Mouse (Mus musculus) mouse embryonic stem cell (cell line): ENCODE measurements around the gene Ripor2.
"Not testable (repeated sequence)": the region's sequence is repeated elsewhere in the genome, so short reads cannot be mapped to it uniquely, and the experiment has no call there.

ENCODE experiments used
- in situ Hi-C, 2 experiments: fragments of 300-500 bp; cut with MboI; formaldehyde crosslinking; loops; 1 replicate in 1 of 2; 3 replicates in 1 of 2; pipeline ENCODE4 v1.14.3; 2019 to 2020; ENCODE audit warnings: low sequenced_read_pairs in 2 of 2, low pct_unique_long_range_greater_than_20kb in 1 of 2, mixed read lengths in 1 of 2; ENCODE audit not compliant: unreplicated experiment in 1 of 2

The Ripor2 gene

DNA sequence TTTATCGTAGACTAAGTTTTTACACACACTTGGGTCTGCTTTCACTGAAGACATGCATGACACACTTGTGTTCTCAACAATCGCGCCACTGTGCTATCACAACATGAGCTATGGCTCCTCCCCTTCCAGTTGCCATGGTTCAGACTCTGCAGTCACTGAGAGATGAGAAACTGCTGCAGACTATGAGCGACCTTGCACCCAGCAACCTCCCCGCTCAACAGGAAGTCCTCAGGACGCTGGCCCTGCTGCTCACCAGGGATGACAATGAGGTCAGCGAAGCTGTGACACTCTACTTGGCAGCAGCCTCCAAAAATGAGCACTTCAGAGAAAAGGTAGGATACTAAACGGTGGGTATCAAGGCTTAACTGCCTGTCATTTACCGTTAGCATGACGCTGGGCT, 139.5 kb downstream of the Ripor2 start:
- in situ Hi-C loops, result no loop called here

DNA sequence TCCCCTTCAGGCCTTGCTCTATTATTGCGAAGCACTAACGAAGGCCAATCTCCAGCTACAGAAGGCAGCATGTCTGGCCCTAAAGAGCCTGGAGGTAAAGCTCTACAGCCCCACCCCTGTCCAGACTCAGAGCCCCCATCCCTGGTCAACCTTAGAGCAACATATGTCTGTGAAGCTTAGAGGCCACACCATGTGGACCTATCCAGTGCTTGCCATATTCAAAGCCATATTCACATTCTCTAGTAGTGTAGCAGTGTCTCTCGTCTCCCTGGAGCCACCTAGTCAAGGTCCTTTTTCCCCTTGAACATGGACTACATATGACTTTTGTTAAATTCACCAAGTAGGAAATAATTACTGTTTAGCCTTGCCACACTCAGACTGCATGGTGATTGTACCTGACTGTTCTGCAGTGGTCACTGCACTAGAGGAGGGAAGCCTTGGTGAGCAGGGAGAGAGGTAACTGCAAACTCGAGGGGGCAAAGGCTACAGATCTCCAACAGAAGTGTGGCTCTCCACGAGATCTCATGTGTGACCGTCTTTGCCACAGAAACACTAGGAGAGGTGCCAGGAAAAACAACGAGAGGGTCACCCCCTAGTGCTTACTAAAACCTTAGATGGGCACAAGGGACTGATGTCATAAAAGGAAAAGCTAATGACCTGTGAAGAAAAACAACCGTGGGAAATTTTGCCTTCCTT, 141.9 kb downstream of the Ripor2 start:
- in situ Hi-C loops, result no loop called here

DNA sequence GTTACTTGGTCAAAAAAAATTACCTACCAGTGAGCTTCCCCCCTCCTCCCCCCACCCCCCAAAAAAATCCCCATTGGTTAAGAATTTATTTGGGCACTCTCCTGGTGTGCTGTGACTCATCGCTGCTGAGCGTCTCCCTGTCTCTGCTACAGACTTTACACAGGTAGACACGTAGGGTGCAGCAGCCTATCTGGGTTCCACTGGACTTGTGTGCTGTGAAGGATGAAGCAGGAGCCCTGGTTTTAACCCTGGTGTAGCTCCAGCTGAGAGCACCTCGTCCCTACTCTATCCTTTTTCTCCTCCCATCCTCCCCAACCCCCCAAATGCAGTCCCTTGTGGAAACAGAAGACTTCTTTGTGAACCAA, 142.4 kb downstream of the Ripor2 start:
- in situ Hi-C loops, result no loop called here

DNA sequence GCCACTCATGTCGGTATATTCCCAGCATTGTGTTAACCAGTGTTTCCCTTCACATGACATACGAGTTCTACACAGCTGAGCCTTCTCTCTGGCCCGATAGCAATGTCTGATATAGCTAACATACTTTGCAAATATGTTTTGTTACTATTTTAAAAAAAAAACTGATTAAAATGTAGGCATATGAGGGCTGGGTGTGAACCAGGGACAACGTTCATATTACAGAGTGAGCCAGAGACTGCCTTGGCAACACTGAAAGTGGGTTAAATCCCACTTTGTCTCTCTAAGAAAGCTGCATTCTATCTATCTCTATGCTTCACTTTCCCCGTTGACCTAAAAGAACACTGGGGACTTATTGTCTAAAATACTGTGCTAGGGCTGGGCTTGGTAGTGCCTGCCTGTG, 147.1 kb downstream of the Ripor2 start:
- in situ Hi-C loops, result no loop called here

DNA sequence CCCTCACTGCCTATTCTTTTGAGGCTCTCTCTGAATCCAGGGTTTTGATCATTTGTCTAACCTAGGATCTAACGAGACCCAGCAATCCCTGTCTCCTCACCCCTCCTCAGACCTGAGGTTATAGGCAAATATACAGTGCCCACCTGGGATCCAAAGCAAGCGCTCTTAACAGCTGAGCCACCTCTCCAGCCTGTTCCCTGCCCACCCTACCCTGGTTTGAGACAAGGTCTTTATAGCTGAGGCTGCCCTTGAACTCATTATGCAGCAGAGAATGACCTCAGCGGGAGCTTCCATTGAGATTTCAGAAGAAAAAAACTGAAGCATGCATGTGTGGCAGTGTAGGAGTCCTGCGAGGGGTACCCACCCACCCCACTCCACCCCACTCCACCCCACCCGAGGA, 152.5 kb downstream of the Ripor2 start:
- in situ Hi-C loops, result no loop called here

DNA sequence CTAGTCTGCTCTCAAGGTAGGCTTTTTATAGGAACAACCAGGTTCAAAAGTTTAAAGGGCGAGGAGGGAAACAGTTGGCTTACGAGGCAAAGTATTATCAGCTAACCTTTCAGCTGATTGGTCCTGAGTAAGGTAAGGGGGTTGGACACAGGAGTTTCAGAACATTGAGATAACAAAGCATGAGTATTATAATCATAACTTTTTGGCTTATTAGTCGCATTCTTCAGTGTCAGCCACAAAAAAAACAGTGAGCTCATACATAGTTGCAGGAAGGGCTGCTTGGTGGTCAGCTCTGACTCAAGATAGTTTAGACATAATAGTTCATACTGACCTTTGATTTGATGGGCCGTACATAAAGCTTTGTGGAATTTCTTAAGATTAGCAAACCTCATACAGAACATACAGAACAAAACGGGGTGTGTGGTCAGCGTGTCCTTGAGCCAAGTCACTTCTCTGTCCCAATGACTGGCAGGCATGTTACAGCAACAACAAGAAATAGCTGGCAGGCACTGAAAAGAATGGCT, 153.7 kb downstream of the Ripor2 start:
- in situ Hi-C loops, result no loop called here

DNA sequence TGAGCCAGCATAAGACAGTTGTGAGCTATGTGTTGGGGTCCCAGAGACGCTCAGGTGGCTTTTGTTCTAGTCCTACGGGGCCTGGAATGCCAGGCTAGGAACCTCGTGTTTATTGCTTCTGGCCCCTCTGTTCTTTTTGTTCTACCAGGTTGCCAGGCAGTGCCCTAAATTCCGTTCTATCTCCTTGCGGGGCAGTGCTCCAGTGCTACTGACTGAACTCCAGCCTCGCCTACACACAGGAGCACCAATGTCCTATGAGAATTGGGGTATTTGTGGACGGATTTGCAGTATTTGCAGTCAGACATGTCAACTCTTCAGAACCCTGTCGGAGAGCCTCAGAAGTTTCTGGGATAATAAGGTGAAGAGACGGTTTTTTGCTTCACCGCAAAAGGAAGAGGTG, 159.0 kb downstream of the Ripor2 start, which contains the start of gene Armh2:
Armh2 (plus strand) TSS at position 205 of the 400 bp plus-strand sequence.
- in situ Hi-C loops, result no loop called here

DNA sequence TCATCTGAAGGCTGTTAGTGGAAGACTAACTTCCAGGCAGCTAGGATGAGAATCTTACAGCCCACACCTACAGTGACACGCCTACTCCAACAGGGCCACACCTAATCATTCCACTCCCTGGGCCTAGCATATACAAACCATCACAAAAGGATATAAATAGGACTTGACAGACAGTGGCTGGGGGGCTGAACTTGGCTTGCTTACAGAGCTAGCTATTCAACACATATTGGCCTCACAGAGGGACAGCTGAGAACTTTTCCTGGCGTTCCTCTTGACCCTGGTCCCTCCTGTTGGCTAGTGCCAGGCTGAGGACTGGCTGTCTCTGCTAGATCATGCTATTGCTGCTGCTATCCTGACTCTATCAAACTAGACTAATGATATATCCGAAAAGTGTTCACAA, 165.8 kb downstream of the Ripor2 start:
- in situ Hi-C loops, result no loop called here

DNA sequence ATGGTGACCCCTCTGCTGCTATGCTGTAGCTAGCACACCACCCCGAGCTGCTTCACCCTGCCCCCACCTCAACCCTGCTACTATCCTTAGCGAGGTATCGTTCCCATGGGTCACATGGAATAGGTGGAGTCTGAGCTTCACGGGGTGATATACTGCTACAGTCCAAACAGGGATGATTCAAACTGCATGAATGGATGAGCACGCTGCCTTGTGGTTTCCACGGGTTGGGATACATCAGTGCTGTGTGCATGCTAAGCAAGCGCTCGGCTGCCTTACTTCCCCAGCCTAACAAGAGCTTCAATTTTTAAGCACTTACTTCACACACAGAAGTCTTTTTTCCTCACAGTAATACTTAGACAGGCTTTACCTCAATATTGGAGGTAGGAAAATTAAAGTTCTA, 168.8 kb downstream of the Ripor2 start:
- in situ Hi-C loops, result no loop called here

DNA sequence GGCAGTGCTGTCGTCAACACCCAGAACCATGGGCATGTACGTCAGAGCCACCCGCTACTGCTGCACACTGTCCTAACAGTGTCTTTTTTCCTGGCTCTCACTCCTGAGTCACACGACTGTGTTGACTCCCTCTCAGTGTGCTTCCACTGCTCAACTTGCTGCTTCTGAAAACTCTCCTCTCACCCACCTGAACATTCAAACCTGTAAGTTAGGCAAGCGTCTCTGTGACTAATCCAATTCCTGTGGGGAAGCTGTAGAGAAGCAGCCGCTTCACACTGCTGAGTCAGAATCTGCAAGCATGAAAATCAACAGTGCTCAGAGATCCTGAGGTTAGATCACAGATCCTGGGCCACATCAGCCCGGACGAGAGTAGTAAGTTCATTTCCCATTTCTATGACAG, 169.4 kb downstream of the Ripor2 start:
- in situ Hi-C loops, result no loop called here

DNA sequence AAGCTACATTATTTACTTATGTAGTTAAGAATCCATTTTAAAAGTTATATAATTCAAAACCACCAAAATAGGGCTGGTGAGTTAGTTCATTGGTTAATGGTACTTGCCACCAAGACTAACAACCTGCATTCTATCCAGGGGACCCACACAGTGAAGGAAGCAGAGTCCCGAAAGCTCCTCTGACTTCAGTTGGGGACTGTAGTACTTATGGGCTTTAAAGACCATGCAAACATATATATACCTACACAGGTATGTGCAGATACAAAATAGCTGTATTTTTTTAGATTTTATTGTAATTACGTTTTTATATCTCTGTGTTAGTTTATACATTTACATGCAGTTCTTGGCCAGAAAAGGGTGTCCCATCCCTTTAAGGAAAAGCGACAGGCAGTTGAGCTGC, 174.8 kb downstream of the Ripor2 start:
- in situ Hi-C loops, result no loop called here

DNA sequence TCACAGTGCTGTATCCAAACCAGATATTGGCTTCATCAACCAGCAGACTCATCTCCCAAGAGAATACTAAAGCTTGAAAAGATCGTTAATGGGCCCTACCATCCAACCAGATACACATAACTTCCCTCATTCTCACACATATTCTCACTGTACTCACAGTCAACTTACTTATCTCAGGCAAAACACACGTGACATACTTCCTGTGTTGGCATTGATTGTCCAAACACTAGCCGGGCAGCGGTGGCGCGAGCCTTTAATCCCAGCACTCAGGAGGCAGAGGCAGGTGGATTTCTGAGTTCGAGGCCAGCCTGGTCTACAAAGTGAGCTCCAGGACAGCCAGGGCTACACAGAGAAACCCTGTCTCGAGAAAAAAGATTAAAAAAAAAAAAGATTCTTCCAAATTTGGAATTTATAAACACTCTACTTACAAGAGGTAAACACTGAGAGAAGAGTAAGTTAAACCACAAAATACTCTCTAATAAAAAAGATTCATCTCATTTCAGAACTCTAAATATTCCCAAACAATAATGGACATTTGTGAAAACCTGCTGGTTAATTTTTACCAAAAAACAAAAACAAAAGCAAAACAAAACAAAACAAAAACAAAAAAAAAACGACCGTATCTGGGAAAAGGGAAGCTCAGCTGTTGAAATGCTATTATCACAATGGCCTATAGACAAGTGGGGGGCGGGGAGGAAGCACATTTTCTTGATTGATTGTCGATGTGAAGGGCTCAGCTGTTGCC, 176.0 kb downstream of the Ripor2 start:
- in situ Hi-C loops, result no loop called here

DNA sequence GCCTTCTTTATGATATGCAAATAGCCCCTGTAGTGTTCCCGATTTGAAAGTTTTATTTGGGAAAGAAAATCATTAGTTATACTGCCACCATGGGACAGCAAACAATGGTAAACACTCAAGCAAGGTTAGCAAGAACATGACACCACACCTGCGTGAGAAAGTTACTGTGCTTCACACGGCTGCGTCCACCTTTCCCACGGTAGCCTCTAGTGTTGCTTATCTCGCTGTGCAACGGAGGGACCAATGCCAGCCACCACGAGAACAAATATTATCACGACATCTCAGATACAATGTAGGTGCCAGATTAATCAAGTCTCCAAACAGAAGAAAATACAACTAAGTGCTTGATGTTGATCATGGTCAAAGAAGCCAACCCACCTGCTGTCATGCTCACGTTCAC, 177.5 kb downstream of the Ripor2 start:
- in situ Hi-C loops, result no loop called here

DNA sequence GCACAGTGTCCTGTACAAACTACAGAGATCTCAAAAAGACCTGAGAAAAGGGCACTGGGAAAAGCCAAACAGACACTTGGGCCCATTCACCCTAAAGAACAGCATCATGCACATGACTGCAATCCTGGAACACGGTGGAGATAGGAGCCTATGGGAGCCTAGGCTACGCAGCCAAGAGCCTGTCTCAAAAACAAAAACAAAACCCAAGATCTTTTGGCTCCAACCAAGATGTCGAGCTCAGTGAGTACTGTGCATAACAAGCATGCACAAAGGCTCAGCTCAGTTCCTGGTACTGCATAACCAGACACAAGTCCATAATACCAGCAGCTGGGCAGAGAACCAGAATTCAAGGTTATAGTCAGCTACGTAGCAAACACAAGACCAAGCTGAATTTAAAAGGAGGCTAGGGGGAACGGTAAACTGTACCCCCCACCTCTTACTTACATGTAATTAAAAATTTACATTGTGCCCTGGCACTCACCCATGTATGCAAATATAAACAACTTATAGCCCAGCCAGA, 178.4 kb downstream of the Ripor2 start:
- in situ Hi-C loops, result no loop called here

DNA sequence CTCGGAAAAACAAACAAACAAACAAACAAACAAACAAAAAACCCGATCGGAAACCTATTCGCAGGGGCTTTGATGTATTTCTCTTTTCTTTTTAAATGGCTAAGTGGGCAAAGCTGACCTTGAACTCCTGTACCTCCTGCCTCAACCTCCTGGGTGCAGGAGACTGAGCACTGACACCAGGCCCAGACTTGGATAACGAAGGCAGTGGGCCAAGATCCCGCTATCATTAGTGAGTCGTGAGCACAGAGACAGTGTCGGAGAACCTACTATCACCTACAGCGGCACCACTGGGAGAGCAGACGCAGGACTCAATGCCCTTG, 179.1 kb downstream of the Ripor2 start:
- in situ Hi-C loops, result no loop called here

DNA sequence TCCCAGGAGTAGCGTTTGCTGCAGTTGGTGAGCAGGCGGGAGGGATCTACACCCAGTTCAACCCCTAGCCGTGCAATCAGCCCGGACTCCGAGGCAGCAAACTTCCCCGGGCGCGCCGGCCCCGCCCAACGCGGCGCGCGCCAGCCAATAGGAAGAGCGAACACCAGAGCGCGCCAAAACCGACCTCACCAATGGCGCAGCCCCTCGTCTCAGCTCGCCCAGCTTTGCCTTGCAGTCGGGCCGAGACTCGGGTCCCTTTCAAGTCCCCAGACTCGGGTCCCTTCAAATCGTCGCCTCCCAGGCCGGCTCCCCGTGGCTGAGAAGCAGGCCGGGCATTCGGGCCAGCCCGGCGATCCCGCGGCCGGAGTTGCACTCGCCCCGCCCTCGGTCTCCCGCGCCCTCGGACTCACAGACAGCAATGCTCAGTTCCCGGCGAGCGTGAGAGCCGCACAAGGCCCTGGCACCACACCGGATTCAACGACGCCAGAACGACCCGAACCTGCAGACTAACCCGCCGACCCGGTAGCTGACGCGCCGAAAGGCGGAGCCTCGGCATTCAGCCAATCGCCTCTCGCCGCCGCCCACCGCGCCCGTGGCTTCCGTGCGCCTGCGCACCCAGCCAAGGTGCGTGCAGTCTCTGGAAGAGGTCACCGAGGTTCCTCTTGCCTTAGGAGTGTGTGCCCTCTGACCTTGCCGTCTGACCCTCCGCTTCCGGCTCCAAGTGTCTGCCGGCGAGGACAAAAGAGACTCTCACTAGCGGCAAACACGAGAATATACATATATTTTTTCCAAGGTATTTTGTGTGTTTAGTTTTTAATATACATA, 179.6 kb downstream of the Ripor2 start, which contains the start of gene Gmnn:
Gmnn (minus strand) TSS at position 521 of the 825 bp plus-strand sequence.
- in situ Hi-C loops, result no loop called here

DNA sequence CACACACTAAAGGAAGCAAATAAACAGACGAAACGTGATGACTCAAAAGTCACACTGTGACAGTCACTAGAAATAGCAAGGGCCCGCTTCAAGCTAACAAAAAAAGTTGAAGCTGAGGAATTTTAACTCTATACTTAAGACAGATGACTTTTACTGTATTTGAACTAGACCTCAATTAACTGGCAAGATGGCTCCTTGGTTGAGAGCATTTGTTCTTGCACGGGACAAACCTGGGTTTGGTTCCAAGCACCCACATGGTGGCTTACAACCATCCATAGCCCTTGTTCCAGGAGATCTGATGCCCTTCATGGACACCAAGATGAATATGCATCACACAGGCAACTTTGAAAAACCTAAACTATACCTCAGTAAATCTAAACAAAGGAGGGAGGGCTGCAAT, 180.3 kb downstream of the Ripor2 start:
- in situ Hi-C loops, result no loop called here

DNA sequence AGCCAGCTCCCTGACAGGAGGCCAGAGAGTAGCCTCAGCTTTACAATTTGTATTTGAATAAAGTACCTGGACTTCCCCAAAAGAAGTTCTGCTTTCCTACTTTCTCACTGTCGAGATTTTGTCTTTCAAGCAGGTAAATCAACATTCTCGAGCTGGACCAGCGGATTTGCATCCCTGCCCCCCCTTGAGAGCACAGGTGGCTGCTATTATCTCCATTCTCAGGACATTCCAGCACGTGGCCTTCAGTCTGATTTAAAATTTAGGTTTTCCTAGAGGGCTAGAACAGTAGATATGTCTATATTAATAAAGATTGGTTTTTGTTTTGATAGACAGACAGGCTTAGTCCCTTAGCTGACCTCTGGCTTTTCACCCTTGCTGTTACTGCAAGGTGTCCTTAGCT, 185.8 kb downstream of the Ripor2 start:
- in situ Hi-C loops, result not testable (repeated sequence)

DNA sequence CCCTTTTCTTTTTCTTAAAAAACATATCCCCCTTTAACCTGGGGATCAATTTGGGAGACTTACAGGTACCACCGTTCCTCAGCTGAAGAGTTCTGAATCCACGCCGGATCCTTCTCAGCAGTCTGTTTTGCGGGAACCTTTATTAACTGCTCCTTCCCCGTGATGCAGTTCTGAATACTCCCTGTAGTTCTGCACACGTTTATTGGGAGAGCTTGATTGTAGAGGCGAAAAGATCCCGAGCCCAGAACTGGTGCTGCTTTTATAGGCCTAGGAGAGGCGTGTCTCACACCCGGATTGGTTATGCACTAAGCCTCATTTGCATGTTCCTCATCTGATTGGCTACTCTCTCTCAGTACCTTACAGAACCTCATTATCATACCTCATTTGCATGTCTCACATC, 189.5 kb downstream of the Ripor2 start:
- in situ Hi-C loops, result not testable (repeated sequence)
